Mouse (Mus musculus): Measurements from ENCODE around the gene Cldn1.

Cldn1 gene

GRCm38 (mm10) chr16:26371325-26372053, at the start of gene Cldn1:
Cldn1 (minus strand) TSS chr16:26371841.
- ChIA-PET CTCF (interaction anchor here in 3 of 4 experiments (0.6 to 1.3 kb wide), 13 partner anchors 8 to 406 kb away, joined by 3 to 5 read pairs (median 3); no protein-coding TSS in a partner anchor), POLR2A (no interaction called here)

- CTCF ChIA-PET = no interaction called here
- POLR2A ChIA-PET = no interaction called here
Observed at GRCm38 (mm10) chr16:26418616-26419015, 47.0 kb upstream of the Cldn1 start.

GRCm38 (mm10) chr16:26404070-26404469, 32.4 kb upstream of the Cldn1 start:
- CTCF ChIA-PET = no interaction called here
- POLR2A ChIA-PET = interaction anchor here in 1 of 4 experiments (0.7 kb wide), 1 partner anchor 31 kb away, joined by 3 read pairs; no protein-coding TSS in a partner anchor

DNA sequence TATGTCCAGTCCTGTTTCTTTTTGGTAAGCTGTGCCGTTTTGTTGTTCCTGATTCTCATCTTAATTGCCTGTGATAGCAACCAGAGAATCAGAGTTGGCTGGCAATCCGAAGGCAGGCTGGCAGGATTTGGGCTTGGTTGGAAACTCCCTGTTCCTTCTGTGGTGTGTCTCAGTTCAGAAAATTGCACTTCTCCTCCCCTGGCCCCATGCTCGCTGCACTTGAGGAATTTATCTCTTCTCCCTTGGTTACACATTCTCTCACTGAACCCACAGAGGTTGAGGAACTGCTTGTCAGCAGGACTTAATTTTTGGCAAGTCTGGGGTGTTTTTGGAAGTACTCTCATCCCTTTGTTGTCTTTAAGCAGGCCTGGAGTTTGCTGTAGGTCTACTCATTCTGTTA, 29.3 kb upstream of the Cldn1 start:
- ChIA-PET CTCF (no interaction called here), POLR2A (no interaction called here)

GRCm38 (mm10) chr16:26400549-26400948, 28.9 kb upstream of the Cldn1 start:
- ChIA-PET CTCF (no interaction called here), POLR2A (no interaction called here)

DNA sequence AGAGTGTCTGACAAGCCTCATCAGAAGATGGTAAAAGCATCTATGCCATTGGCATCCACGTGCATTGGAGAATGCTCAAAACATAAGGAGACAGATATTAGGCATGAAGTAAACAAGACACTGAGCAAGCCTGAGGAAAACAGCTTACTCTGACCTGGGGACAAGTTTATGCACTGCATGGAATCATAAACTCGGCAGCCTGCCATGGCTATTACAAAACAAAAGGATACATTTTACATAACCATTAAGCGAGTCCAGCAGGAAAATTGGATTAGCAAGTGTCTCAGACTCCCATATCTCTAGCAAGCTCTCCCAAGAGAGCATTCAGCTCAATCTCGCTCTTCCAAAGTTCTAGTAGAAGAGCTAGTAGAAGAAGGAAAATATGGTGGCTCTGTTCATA, 19.3 kb upstream of the Cldn1 start:
- POLR2A ChIA-PET = no interaction called here
- CTCF ChIA-PET = no interaction called here

GRCm38 (mm10) chr16:26386159-26386558, 14.5 kb upstream of the Cldn1 start:
- POLR2A ChIA-PET = no interaction called here
- CTCF ChIA-PET = no interaction called here

DNA sequence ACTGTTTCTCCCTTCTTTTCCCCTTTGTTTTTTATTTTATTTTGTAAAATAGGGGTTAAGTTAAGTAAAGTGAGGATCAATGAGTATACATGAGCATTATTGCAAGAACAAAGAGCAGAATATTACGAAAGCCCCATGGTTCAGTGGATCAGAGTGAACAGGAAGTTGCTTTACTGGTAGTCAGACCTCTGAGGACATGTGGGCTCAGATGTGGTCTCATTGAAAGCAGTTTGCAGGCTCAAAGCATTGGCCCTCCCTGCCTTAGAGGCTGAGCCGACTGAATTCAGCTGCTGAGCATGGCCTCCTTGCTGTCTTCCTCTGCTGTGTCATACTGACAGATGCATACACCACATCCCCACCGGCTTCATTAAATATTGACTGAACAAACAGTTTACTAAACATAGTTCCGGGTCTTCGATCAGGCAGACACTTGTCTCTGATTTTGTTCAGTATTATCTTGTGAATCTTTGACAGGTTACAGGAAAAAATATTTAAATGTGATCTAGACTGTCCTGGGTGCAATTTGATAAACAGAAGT, 12.5 kb upstream of the Cldn1 start:
- CTCF ChIA-PET = interaction anchor here in 1 of 4 experiments (0.9 kb wide), 1 partner anchor 13 kb away, joined by 3 read pairs; the partner anchor contains the start of gene Cldn1
- POLR2A ChIA-PET = no interaction called here

- POLR2A ChIA-PET = no interaction called here
- CTCF ChIA-PET = interaction anchor here in 1 of 4 experiments (0.7 kb wide), 1 partner anchor 114 kb away, joined by 3 read pairs; no protein-coding TSS in a partner anchor
Observed at GRCm38 (mm10) chr16:26377170-26377569, 5.5 kb upstream of the Cldn1 start.

DNA sequence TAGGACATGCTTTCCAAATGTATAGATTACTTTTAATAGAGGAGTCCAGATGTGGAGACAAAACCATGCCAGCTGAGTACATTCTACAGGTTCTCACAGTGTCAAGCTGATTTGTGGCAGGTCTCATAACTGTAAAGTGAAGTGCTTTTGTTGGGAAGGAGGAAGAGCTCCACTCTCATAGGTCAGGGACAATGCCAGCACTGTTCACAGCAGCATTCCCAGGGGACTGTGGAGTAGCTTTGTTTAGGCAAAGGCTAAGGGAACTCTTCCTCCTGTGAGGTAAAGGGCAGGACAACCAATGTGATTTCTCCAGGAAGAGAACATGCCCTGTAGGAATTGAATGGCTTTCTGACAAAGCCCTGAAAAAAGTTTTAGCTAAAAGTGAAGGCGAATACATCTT, 1.5 kb downstream of the Cldn1 start:
- ChIA-PET POLR2A (no interaction called here), CTCF (interaction anchor here in 1 of 4 experiments (0.6 kb wide), 1 partner anchor 1361 kb away, joined by 4 read pairs; no protein-coding TSS in a partner anchor)

- CTCF ChIA-PET = interaction anchor here in 1 of 4 experiments (0.5 kb wide), 1 partner anchor 24 kb away, joined by 5 read pairs; no protein-coding TSS in a partner anchor
- POLR2A ChIA-PET = no interaction called here
Observed at GRCm38 (mm10) chr16:26369044-26369730, 2.5 kb downstream of the Cldn1 start.

DNA sequence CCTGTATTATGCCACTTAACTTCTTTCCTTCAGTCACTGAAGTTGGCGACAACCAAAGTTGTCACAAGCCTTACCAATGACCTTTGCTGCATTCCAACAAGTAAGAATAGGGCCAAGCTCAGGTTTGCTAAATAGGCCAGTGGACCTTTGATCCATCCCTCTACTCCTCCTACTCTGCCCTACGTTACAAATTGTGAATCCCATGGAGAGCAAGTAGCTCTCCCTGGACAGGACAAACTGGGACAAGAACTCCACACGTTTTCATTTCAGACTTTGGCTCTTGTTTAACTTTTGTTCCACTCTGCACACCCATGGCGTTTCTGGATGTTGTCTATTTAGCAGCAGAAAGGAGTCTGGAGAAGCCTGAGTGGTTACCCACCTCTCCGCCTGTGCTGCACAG, 3.5 kb downstream of the Cldn1 start:
- ChIA-PET POLR2A (no interaction called here), CTCF (no interaction called here)

DNA sequence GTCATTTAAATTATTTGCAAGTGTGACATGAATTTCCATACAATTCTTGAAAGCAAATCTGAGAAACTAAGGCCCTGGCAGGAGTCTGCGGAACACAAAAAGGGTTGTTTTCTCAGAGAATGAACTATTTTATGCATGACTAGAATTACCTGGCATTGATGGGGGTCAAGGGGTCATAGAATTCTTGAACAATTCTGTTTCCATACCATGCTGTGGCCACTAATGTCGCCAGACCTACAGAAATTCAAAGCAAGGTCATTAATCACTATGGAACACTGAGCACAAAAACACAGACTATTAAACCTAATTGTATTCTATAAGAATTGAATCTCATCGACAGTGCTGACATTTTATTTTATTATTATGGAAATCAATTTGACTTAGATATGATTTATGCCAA, 10.9 kb downstream of the Cldn1 start:
- CTCF ChIA-PET = no interaction called here

DNA sequence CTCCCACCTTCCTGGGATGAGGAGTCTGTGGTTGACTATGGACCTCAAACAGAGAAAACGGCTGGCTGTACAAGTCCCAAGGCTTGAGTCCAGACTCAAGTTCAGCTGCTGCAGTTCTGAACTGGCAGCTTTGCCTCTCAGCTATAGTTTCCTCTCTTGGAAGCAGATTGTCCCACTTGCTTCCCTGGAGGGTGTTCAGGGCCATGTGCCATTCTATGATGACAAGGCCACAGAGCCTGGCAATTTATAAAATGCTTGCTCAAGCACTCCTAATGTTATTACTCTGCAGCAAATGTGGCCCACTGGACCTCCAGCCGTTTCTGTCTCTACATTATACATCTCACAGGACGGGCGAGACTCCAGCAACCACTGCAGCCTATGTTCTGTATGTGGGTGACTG, 12.0 kb downstream of the Cldn1 start:
- CTCF ChIA-PET = no interaction called here
- POLR2A ChIA-PET = no interaction called here

More for the DNA sequence above, 10.9 kb downstream of the Cldn1 start:
- POLR2A ChIA-PET = no interaction called here

GRCm38 (mm10) chr16:26358898-26359297, 12.7 kb downstream of the Cldn1 start:
- POLR2A ChIA-PET = no interaction called here
- CTCF ChIA-PET = no interaction called here

DNA sequence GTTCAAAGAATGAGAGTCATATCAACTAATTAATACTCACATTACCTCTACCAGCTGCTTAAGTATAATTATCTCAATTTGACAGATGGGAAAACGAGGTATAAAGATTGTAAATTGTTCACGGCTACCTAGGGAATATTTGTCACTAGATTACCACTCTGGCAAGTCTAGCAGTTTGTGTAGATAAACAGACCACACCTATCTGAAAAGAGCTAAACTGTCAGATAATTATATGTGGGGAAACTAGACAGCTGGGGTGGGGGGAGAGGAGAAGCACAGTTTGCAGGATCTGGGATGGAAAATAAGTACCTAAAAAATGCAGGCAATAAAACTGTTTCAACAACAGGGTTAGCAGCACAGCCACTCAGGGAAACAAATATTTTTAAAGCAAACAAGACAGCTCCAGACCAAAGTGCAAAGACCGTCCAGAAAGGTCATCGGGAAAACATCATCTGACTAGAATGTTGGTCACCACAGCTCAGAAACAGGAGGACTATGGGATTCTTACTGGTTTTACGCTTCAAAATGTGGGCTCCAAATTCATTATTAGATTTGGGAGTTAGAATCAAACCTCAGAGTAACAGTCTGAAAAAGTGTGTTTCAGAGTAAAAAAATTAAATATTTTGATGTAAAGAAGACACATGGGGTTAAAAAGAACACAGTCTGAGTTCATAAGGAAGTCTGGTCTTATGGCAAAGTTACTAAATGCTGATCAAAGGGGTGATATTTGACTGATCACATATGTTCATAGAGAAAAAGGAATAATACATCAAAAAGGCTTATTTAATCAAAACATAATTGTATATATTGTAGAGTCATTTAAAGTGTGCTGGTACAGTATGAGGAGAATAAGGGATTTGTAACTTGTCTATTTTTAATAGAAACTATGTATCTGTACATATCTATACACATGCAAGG, 13.5 kb downstream of the Cldn1 start:
- CTCF ChIA-PET = no interaction called here
- POLR2A ChIA-PET = no interaction called here

DNA sequence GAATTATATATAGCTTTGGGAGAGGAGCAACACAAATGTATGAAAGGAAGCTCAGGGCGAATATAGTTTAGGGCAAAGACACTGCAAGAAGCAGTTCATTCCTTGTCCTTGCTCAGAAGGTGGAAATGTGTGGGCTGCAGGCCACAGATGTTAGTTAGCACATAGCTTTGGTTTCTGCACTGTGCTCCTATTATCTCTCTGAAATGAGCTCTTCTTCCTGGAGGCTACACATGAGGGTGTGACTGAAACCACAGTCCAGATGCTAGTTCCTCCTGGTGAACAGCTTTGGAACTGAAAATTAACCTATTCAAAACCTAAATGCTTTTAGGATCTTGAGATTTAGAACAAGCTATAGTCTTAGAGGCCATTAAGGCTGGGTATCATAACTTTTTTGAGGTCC, 16.1 kb downstream of the Cldn1 start:
- CTCF ChIA-PET = no interaction called here
- POLR2A ChIA-PET = no interaction called here

DNA sequence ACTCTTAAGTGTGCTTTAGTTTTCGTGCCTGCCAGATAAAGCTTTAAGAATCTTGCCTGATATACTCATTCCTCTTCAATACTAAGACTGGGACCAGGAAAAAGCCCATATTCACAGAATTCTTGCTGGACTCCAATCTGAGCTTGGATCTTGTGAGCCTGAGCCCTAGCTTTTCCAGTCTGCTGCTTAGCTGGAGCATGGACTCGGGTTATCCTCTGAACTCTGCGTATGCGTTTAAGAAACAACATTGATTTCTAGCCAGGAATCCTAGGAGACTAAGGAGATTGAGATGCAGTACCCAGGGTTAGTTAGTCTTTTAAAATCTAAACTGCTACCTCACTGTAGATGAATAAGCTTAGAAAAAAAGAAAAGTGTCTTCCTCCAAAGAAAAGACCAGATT, 20.9 kb downstream of the Cldn1 start:
- ChIA-PET POLR2A (interaction anchor here in 1 of 4 experiments (0.5 kb wide), 1 partner anchor 449 kb away, joined by 3 read pairs; no protein-coding TSS in a partner anchor), CTCF (interaction anchor here in 1 of 4 experiments (0.8 kb wide), 1 partner anchor 74 kb away, joined by 9 read pairs; no protein-coding TSS in a partner anchor)

GRCm38 (mm10) chr16:26348809-26349208, 22.8 kb downstream of the Cldn1 start:
- POLR2A ChIA-PET = no interaction called here
- CTCF ChIA-PET = no interaction called here

DNA sequence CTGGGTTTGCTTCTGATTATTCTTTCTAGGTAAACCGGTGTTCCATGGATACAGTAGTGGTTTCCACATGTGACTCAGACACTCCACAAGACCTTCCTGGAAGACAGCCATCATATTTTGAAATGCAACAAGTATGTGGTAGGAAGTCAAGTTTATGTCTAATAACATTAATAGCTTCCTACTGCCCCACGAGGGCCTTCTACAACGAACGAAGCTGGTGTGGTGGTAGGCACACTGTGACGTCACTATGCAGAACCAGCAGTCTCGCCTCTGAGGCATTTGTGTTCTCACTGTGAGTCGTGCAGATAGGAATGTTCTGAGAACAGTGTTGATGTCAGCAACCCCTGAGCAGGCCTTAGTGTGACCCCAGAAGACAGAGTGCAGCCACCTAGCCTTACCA, 55.4 kb downstream of the Cldn1 start:
- ChIA-PET CTCF (no interaction called here), POLR2A (no interaction called here)
